Mouse (Mus musculus) ES-Bruce4 (cell line): ENCODE measurements around the gene Robo4. TPM values are rescaled to one million over a fixed set of nuclear protein-coding genes. Genes with fewer than 3 reads are reported as not detected.

Experiments
- H3K27ac ChIP-seq: 2 replicates; pipeline ENCODE4 v1.5.1; 2012; ENCODE audit warnings: low read length, inconsistent platforms; ENCODE audit not compliant: insufficient read depth
- H3K27me3 ChIP-seq: 2 replicates; pipeline ENCODE4 v1.6.1; 2012; ENCODE audit warnings: mild to moderate bottlenecking, low read length, inconsistent platforms; ENCODE audit not compliant: control insufficient read depth, poor library complexity, insufficient read depth, severe bottlenecking
- H3K36me3 ChIP-seq: 2 replicates; pipeline ENCODE4 v1.6.1; 2012; ENCODE audit warnings: inconsistent platforms, mild to moderate bottlenecking, low read length, moderate library complexity; ENCODE audit not compliant: control insufficient read depth, poor library complexity, insufficient read depth, severe bottlenecking
- H3K4me1 ChIP-seq: one replicate; pipeline ENCODE4 v1.8.1; 2011; ENCODE audit warnings: low read length; ENCODE audit not compliant: control insufficient read depth, insufficient read depth
- H3K4me3 ChIP-seq: 2 replicates; pipeline ENCODE4 v1.5.1; 2011; ENCODE audit warnings: low read depth, mild to moderate bottlenecking, low read length
- H3K9ac ChIP-seq: 2 replicates; pipeline ENCODE4 v1.6.1; 2012; ENCODE audit warnings: low read depth, mild to moderate bottlenecking, inconsistent platforms; ENCODE audit not compliant: poor library complexity, severe bottlenecking
- H3K9me3 ChIP-seq: replicated peaks from 2 replicates; pipeline ENCODE4 v1.6.1; 2012; ENCODE audit warnings: mild to moderate bottlenecking, low read length, inconsistent platforms; ENCODE audit not compliant: control insufficient read depth, poor library complexity, insufficient read depth, severe bottlenecking
- CTCF ChIP-seq: IDR thresholded peaks from one replicate; pipeline ENCODE4 v1.8.1; 2011; ENCODE audit warnings: low read depth, low read length
- EP300 ChIP-seq: IDR thresholded peaks from 2 replicates; pipeline ENCODE4 v1.6.1; 2011; ENCODE audit warnings: low read depth, low read length; ENCODE audit not compliant: insufficient read depth
- POLR2A ChIP-seq: IDR thresholded peaks from one replicate; pipeline ENCODE4 v1.8.1; 2011; ENCODE audit warnings: low read length; ENCODE audit not compliant: insufficient read depth
- polyA plus RNA-seq: library from polyadenylated mRNA; stranded (reverse); fragments of >200 nt; gene quantifications from 2 replicates; pipeline ENCODE4 v1.2.4, GENCODE M21; 2011; ENCODE audit warnings: low read depth; ENCODE audit not compliant: missing spikeins, insufficient read depth, insufficient read length

The Robo4 gene
- polyA plus RNA-seq, 1 experiment = 0.64 TPM

DNA sequence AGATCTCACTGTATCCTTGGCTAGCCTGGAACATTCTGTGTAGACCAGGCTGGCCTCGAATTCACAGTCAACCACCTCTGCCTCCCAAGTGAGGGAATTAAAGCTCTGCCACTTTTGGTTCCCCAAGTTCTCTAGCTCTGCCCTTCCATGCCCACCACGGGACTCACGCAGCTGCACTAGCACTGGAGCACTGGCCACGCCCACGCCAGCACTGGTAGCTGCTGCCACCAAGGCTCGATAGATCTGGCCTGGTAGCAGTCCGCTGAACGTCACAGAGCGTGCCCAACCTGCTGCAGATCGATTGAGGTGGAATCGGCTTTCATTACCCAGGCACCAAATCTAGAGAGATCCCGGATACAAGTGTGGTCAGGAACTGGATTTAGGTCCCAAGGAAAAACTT lies 19.5 kb downstream of the Robo4 start:
- 0 out of 2 replicates have a peak overlapping the region, but pooled peaks have one; percentile 6 for H3K9ac ChIP-seq
- H3K9me3 ChIP-seq = no peaks in the 10 kb centered on the region
- H3K4me1 ChIP-seq = no peaks in the 10 kb centered on the region
- TF ChIP-seq CTCF = no peak
- no peak for TF ChIP-seq EP300
- no peak for TF ChIP-seq POLR2A
- no peak overlapping the region for H3K27ac ChIP-seq
- no peaks in the 10 kb centered on the region for H3K27me3 ChIP-seq
- no peak overlapping the region for H3K4me3 ChIP-seq
- no peaks in the 10 kb centered on the region for H3K36me3 ChIP-seq

DNA sequence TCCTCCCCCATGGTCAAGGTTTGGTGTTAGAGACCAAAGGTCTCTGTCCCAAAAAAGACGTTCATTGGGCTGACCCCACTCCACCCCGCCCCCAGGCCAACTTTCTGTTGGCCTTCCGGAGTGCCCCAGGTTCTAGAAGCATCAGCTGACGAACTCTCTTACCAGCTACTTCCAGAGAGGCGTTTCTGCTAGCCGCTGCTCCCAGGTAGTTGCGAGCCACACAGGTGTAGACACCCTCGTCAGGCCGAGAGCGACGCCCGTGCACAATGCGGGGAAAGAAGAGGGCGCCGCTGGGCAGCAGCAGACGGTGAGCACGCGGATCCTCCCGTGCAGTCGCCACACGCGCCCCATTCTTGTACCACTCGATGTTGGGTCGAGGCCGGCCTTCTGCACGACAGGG lies 27.6 kb downstream of the Robo4 start:
- H3K36me3 ChIP-seq = no peaks in the 10 kb centered on the region
- H3K9me3 ChIP-seq = no peaks in the 10 kb centered on the region
- peaks cover 6% of the 10 kb centered on the region for H3K27me3 ChIP-seq
- no peak overlapping the region for H3K27ac ChIP-seq
- peak overlapping the region; percentile 10; the same call in 1 of the 2 replicates for H3K9ac ChIP-seq
- H3K4me3 ChIP-seq = peak overlapping the region; percentile 6; the same call in 1 of the 2 replicates
- no peak for TF ChIP-seq EP300
- TF ChIP-seq CTCF = no peak
- TF ChIP-seq POLR2A = no peak
- H3K4me1 ChIP-seq = peaks cover 2% of the 10 kb centered on the region

- no peaks in the 10 kb centered on the region for H3K36me3 ChIP-seq
- H3K27me3 ChIP-seq = peaks cover 8% of the 10 kb centered on the region
- no peak overlapping the region for H3K9ac ChIP-seq
- TF ChIP-seq POLR2A = no peak
- TF ChIP-seq EP300 = 0 out of 2 replicates have a peak, but pooled peaks have one; percentile 37
- peak; percentile 86 for TF ChIP-seq CTCF
- no peaks in the 10 kb centered on the region for H3K9me3 ChIP-seq
- H3K4me1 ChIP-seq = peaks cover 2% of the 10 kb centered on the region
- no peak overlapping the region for H3K4me3 ChIP-seq
- no peak overlapping the region for H3K27ac ChIP-seq
Observed at GRCm38 (mm10) chr9:37430582-37430981, 28.9 kb downstream of the Robo4 start.

DNA sequence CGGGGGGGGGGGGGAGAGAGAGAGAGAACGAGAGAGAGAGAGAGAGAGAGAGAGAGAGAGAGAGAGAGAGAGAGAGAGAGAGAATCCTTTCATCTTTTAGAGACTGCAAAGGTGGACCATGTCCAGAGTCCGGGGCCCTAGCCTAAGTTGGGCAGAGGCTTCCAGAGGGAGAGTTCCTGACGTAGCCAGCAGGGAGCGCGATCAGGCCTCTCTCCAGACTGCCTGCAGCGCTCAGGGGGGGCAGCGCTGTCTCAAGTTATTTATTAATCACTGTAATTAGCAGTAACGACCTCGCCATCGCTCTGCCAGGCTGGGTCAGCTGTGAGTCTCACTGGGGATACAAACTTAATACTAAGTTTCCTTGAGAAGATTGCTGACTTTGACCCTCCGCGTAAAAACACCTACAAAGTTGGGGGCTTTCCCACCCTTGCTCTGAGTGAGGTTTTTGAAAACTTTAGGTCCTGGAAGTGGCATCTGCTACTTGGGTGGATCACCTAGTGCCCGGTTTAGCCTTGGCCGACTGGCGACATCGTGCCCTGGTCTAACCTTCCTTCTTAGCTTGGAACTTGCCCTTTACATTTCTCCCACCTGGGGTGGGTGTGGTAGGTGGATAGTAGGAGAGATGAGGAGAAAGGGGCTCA lies 30.4 kb downstream of the Robo4 start:
- peaks cover 8% of the 10 kb centered on the region for H3K27me3 ChIP-seq
- peak overlapping the region; percentile 33; the same call in 1 of the 2 replicates for H3K9ac ChIP-seq
- peaks cover 2% of the 10 kb centered on the region for H3K4me1 ChIP-seq
- no peaks in the 10 kb centered on the region for H3K36me3 ChIP-seq
- TF ChIP-seq CTCF (peak; percentile 61), POLR2A (no peak)
- H3K9me3 ChIP-seq = no peaks in the 10 kb centered on the region
- 0 out of 2 replicates have a peak overlapping the region, but pooled peaks have one; percentile 53 for H3K4me3 ChIP-seq
- H3K27ac ChIP-seq = no peak overlapping the region

DNA sequence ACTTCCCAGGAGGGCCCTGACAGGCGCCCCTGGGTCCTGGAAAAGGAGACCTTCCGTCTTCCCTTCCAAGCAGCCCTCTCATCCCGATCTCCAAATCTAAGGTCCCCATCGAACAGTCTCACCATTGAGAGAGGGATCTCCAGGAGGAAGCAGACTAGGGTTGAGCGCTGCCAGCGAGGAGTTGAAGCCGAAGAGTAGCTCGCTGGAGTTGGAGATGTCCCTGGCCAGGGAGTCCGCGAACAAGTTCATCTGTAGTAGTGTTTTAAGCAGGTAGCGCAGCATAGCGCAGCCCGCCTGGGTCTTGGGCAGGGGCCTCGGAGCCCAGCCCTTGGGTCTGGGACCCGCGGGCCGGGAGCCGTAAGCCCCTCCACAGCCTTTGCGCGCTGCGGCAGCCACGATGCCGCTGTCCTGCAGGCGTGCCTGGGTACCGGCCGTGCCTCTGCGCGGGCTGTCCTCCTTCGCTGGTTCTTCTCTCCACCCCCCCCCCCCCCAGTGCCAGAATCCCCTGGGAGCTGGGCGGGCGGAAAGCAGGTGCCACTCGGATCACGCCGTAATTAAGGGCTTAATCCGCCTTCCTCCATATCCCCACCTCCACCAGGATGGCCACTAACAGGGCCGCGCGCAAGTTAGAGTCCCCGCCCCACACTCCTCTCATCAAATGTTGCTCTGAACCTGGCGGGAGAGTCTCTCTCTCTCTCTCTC lies 31.2 kb downstream of the Robo4 start, which contains the start of gene Robo3:
Robo3 (minus strand) TSS at position 527 of the 702 bp plus-strand sequence.
- H3K4me1 ChIP-seq = peaks cover 2% of the 10 kb centered on the region
- no peak within 1 kb of the TSS for H3K27ac ChIP-seq
- peak within 1 kb of the TSS; percentile 53 for H3K4me3 ChIP-seq
- H3K27me3 ChIP-seq = peaks cover 8% of the 10 kb centered on the region
- no peaks in the 10 kb centered on the region for H3K36me3 ChIP-seq
- H3K9me3 ChIP-seq = no peaks in the 10 kb centered on the region
- peak within 1 kb of the TSS; percentile 33 for H3K9ac ChIP-seq
- no peak for TF ChIP-seq EP300
- no peak for TF ChIP-seq POLR2A
- TF ChIP-seq CTCF = no peak
